Mouse (Mus musculus): Measurements from ENCODE around the gene Ikzf3. TPM values are rescaled to one million over a fixed set of nuclear protein-coding genes. Genes with fewer than 3 reads are reported as not detected.
A peak's percentile ranks its signal among the peaks of the same experiment; 100 is the strongest.

The Ikzf3 gene
- total and polyA plus RNA-seq, 2 experiments, result 0.37 to 1.1 TPM

DNA sequence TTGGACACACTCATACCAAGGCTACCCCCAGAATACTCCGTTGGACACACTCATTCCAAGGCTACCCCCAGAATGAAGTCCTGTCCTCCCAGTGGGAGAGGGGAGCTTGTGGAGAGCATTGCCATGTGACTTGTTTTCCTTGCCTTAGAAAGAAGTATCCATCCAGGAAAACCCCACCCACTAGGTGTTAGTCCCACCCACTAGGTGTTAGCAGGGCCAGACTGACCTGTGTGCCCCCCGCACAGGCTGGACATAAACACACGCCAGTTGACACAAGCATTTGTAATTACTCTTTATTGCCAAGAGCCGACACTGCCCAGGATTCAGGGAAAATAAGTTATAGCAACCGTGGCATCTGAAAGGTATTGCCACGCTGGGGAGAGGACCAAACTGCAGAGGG lies 108.4 kb downstream of the Ikzf3 start:
- no peak overlapping the region for H3K9ac ChIP-seq (ENCODE audit: low read depth, low read length)
- H3K36me3 ChIP-seq (ENCODE audit: control insufficient read depth, insufficient read depth, low read length), result no peaks in the 10 kb centered on the region
- DNase-seq (ENCODE audit: extremely low read depth, low read depth, low spot score), result no peak
- WGBS, result 91% methylated on average over 6 of the region's 6 CpGs
- 0 out of 2 replicates have a peak, but pooled peaks cover 3% of the 10 kb centered on the region for H3K4me1 ChIP-seq (ENCODE audit: control insufficient read depth, insufficient read depth, low read length)
- H3K27me3 ChIP-seq (ENCODE audit: control insufficient read depth, insufficient read depth, low read length), result no peaks in the 10 kb centered on the region
- no peak overlapping the region for H3K4me3 ChIP-seq (ENCODE audit: insufficient read depth, low read depth, low read length)
- H3K79me2 ChIP-seq (ENCODE audit: control insufficient read depth, insufficient read depth, low read length), result no peaks in the 10 kb centered on the region
- TF ChIP-seq CTCF (IDR thresholded peaks at IDR 0.05; ENCODE audit: low read depth, low read length) (no peak), POLR2A (IDR thresholded peaks at IDR 0.05; ENCODE audit: extremely low read depth, insufficient read depth, low read length) (no peak)
- H3K27ac ChIP-seq (replicated peaks; ENCODE audit: insufficient read depth, low read depth, low read length), result no peak overlapping the region

GRCm38 (mm10) chr11:98435723-98436122 lies 110.1 kb downstream of the Ikzf3 start:
- no peaks in the 10 kb centered on the region for H3K27me3 ChIP-seq (ENCODE audit: control insufficient read depth, insufficient read depth, low read length)
- no peak overlapping the region for H3K27ac ChIP-seq (replicated peaks; ENCODE audit: insufficient read depth, low read depth, low read length)
- H3K4me1 ChIP-seq (ENCODE audit: control insufficient read depth, insufficient read depth, low read length), result 0 out of 2 replicates have a peak, but pooled peaks cover 3% of the 10 kb centered on the region
- WGBS, result 98% methylated on average over 9 of the region's 9 CpGs
- no peak for DNase-seq (ENCODE audit: extremely low read depth, low read depth, low spot score)
- no peak overlapping the region for H3K9ac ChIP-seq (ENCODE audit: low read depth, low read length)
- H3K79me2 ChIP-seq (ENCODE audit: control insufficient read depth, insufficient read depth, low read length), result no peaks in the 10 kb centered on the region
- no peak overlapping the region for H3K4me3 ChIP-seq (ENCODE audit: insufficient read depth, low read depth, low read length)
- TF ChIP-seq CTCF (IDR thresholded peaks at IDR 0.05; ENCODE audit: low read depth, low read length) (no peak), POLR2A (IDR thresholded peaks at IDR 0.05; ENCODE audit: extremely low read depth, insufficient read depth, low read length) (no peak)
- H3K36me3 ChIP-seq (ENCODE audit: control insufficient read depth, insufficient read depth, low read length), result no peaks in the 10 kb centered on the region

- Histone ChIP-seq H3K4me3 (ENCODE audit: insufficient read depth, low read depth, low read length) (no peak overlapping the region), H3K27me3 (ENCODE audit: control insufficient read depth, insufficient read depth, low read length) (no peaks in the 10 kb centered on the region), H3K9ac (ENCODE audit: low read depth, low read length) (no peak overlapping the region), H3K27ac (replicated peaks; ENCODE audit: insufficient read depth, low read depth, low read length) (no peak overlapping the region), H3K36me3 (ENCODE audit: control insufficient read depth, insufficient read depth, low read length) (no peaks in the 10 kb centered on the region), H3K79me2 (ENCODE audit: control insufficient read depth, insufficient read depth, low read length) (no peaks in the 10 kb centered on the region), H3K4me1 (ENCODE audit: control insufficient read depth, insufficient read depth, low read length) (no peaks in the 10 kb centered on the region)
- WGBS, result 81% methylated on average over 9 of the region's 9 CpGs
- TF ChIP-seq POLR2A (IDR thresholded peaks at IDR 0.05; ENCODE audit: extremely low read depth, insufficient read depth, low read length) (no peak), CTCF (IDR thresholded peaks at IDR 0.05; ENCODE audit: low read depth, low read length) (no peak)
- no peak for DNase-seq (ENCODE audit: extremely low read depth, low read depth, low spot score)
These were observed 113.9 kb downstream of the Ikzf3 start for GRCm38 (mm10) chr11:98431743-98432502.

GRCm38 (mm10) chr11:98428436-98428835 lies 117.4 kb downstream of the Ikzf3 start:
- no peaks in the 10 kb centered on the region for H3K36me3 ChIP-seq (ENCODE audit: control insufficient read depth, insufficient read depth, low read length)

DNA sequence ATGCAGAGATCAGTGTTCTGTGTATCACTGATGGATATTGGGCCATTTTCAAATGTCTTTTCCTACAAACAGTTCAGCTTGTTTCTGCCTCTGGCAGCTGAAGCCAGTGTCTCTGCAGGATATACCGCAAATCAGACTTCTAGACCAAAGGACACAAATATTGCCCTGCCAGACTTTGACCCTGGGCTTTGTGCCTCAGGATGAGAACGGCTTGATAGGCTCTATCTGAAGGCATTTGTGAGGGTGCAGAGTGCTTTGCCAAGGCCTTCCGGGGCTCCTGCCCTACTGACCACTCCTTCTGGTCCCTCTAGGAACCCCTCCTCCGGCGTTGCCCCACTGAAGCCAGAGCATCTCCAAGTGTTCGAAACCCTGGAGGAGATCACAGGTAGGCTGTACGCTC lies 119.2 kb downstream of the Ikzf3 start:
- no peaks in the 10 kb centered on the region for H3K4me1 ChIP-seq (ENCODE audit: control insufficient read depth, insufficient read depth, low read length)
- peak; percentile 15 for DNase-seq (ENCODE audit: extremely low read depth, low read depth, low spot score)
- TF ChIP-seq POLR2A (IDR thresholded peaks at IDR 0.05; ENCODE audit: extremely low read depth, insufficient read depth, low read length) (no peak), CTCF (IDR thresholded peaks at IDR 0.05; ENCODE audit: low read depth, low read length) (no peak)
- no peaks in the 10 kb centered on the region for H3K79me2 ChIP-seq (ENCODE audit: control insufficient read depth, insufficient read depth, low read length)
- no peaks in the 10 kb centered on the region for H3K27me3 ChIP-seq (ENCODE audit: control insufficient read depth, insufficient read depth, low read length)
- H3K36me3 ChIP-seq (ENCODE audit: control insufficient read depth, insufficient read depth, low read length), result no peaks in the 10 kb centered on the region
- no peak overlapping the region for H3K9ac ChIP-seq (ENCODE audit: low read depth, low read length)
- 64% methylated on average over 7 of the region's 7 CpGs for WGBS
- no peak overlapping the region for H3K27ac ChIP-seq (replicated peaks; ENCODE audit: insufficient read depth, low read depth, low read length)
- no peak overlapping the region for H3K4me3 ChIP-seq (ENCODE audit: insufficient read depth, low read depth, low read length)

More at GRCm38 (mm10) chr11:98428436-98428835, 117.4 kb downstream of the Ikzf3 start:
- Histone ChIP-seq H3K27ac (replicated peaks; ENCODE audit: insufficient read depth, low read depth, low read length) (no peak overlapping the region), H3K4me1 (ENCODE audit: control insufficient read depth, insufficient read depth, low read length) (no peaks in the 10 kb centered on the region), H3K4me3 (ENCODE audit: insufficient read depth, low read depth, low read length) (no peak overlapping the region), H3K79me2 (ENCODE audit: control insufficient read depth, insufficient read depth, low read length) (no peaks in the 10 kb centered on the region), H3K9ac (ENCODE audit: low read depth, low read length) (no peak overlapping the region), H3K27me3 (ENCODE audit: control insufficient read depth, insufficient read depth, low read length) (no peaks in the 10 kb centered on the region)
- DNase-seq (ENCODE audit: extremely low read depth, low read depth, low spot score), result no peak
- 90% methylated on average over 5 of the region's 5 CpGs for WGBS
- TF ChIP-seq POLR2A (IDR thresholded peaks at IDR 0.05; ENCODE audit: extremely low read depth, insufficient read depth, low read length) (no peak), CTCF (IDR thresholded peaks at IDR 0.05; ENCODE audit: low read depth, low read length) (no peak)

DNA sequence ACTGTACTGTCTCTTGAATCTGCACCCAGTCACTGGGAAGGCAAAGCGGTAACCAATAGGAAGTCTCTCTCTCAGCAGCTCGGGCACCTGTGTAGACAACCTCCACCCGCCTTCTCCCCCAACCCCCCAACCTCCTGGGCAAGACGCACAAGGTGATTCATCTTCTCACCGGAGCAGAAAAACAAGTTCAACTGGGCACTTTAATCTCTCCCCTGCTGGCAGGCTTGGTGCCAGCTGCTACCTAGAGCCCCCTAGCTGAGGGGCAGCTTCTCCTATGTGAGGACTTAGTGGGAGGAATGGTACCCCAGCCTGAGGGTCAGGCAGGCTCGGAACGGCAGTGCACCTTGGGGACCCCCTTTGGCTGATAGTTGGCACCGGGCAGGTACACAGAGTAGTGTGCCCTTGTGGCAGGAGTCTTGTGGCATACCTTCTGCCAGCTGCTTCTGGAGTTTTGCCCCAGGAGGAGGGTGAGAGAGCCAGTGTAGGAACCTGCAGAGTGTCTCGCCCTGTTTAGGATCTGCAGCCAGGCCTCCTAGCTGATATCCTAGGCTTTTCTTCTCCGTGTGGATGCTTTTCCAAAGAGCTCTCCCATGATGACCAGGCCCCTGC lies 126.8 kb downstream of the Ikzf3 start:
- no peaks in the 10 kb centered on the region for H3K27me3 ChIP-seq (ENCODE audit: control insufficient read depth, insufficient read depth, low read length)
- 93% methylated on average over 10 of the region's 10 CpGs for WGBS
- H3K27ac ChIP-seq (replicated peaks; ENCODE audit: insufficient read depth, low read depth, low read length), result no peak overlapping the region
- TF ChIP-seq POLR2A (IDR thresholded peaks at IDR 0.05; ENCODE audit: extremely low read depth, insufficient read depth, low read length) (no peak), CTCF (IDR thresholded peaks at IDR 0.05; ENCODE audit: low read depth, low read length) (no peak)
- no peak overlapping the region for H3K9ac ChIP-seq (ENCODE audit: low read depth, low read length)
- H3K4me3 ChIP-seq (ENCODE audit: insufficient read depth, low read depth, low read length), result no peak overlapping the region
- DNase-seq (ENCODE audit: extremely low read depth, low read depth, low spot score), result no peak
- no peaks in the 10 kb centered on the region for H3K79me2 ChIP-seq (ENCODE audit: control insufficient read depth, insufficient read depth, low read length)
- H3K4me1 ChIP-seq (ENCODE audit: control insufficient read depth, insufficient read depth, low read length), result no peaks in the 10 kb centered on the region
- H3K36me3 ChIP-seq (ENCODE audit: control insufficient read depth, insufficient read depth, low read length), result no peaks in the 10 kb centered on the region
